Mouse (Mus musculus) frontal cortex, adult 2 months (tissue): ENCODE results near the gene Tnpo3. TPM values are rescaled to one million over a fixed set of nuclear protein-coding genes. Genes with fewer than 3 reads are reported as not detected.

Experiments
- DNase-seq, 2 experiments: peaks; one replicate each; pipeline ENCODE4 v3.0.0; 2022; ENCODE audit warnings: low spot score in 1 of 2; ENCODE audit errors: extremely low spot score in 1 of 2
- polyA plus RNA-seq: library from polyadenylated mRNA; depleted of rRNA; stranded (reverse); fragments of >200 nt; gene quantifications from 2 replicates; pipeline ENCODE4 v1.2.3, GENCODE M21; 2012

Tnpo3 gene
- polyA plus RNA-seq, 1 experiment = 57.0 TPM

- DNase-seq = no peak
Measured at GRCm38 (mm10) chr6:29528561-29529443, 80.9 kb downstream of the Tnpo3 start.

DNA sequence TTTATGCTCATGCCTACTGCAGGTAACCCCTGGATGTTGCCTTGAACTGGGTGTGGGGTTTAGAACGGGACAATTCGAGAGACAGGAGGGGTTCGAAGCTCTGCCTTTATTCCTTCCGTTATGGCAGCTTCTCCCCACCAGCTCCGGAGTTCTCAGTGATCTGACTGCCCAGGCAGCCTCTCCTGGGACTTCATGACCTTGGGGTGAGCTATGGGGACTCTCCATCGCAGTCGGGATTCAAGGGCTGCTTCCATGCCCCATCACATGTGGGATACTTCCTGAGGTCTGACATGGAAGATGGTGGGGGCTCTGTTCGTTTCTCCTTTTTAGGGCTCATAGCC is 81.6 kb downstream of the Tnpo3 start:
- DNase-seq = no peak

DNA sequence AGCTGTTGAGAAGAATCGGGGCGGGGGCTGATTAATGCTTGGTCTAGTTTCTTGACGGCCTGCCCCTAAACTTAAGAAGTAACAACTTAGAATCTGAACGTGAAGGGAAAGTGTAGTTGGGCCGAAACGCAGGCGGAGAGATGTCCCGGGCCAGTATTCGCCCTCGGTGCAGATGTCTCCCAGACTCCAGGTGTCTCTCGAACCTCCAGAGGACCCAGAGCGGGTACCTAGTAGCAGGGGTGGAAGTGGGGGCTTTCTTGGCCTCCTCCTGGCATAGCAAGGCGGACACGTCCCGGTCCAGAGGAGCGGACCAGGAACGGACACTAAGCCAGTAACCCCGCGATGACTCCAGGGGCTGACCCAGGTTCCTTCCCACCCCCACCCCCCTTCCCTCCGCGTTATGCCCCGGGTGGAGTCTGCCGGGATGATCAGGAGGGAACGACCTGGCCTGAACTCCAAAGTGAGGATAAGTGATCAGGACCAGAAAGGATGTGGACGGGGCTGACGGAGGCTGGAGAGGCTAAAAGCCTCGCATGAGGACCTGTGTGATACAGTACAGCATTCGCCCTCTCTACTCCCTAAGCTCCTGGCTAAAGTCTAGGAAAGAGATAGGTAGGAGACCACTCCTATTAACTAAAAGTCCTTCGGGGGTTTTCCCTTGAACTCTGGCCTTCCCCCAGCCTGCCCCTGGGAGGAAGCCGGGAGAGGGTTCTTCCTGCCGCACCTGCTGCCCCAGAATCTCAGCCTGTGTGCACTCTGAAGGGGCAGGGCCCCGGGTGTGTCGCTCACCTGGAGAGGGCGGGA is 82.1 kb downstream of the Tnpo3 start:
- DNase-seq = no peak

GRCm38 (mm10) chr6:29526281-29527251 is 83.1 kb downstream of the Tnpo3 start, which contains the start of gene Irf5:
TSS of gene Irf5 (plus strand) at chr6:29526625.
- DNase-seq = no peak

GRCm38 (mm10) chr6:29525256-29525655 is 84.4 kb downstream of the Tnpo3 start:
- no peak for DNase-seq

DNA sequence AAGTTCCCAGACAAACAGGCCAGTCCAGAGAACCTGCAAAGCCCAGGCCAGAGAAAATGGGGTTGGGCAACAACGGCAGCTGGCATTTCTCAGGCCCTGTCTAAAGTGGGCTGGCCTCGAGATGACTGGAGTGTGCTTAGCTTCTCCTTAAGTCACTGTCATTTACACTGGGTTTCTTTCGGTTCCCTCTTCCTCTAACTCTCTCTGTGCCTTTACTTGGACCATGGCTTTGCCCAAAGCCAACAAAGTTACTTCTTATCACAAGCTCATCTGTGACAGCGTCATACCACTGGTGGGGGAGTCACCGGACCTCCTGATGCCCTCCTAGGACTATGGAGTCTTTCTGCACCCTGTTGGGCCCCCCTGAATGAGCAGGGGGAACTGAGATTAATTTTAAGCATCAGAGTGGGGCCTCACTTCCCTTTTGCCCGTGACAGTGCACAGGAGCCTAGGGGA is 85.6 kb downstream of the Tnpo3 start:
- DNase-seq = no peak

GRCm38 (mm10) chr6:29523301-29524033 is 86.2 kb downstream of the Tnpo3 start:
- no peak for DNase-seq

- no peak for DNase-seq
Measured at GRCm38 (mm10) chr6:29522626-29523300, 86.9 kb downstream of the Tnpo3 start.

- DNase-seq = peak in 1 of 2 experiments; percentile 82
Measured at GRCm38 (mm10) chr6:29517139-29517538, 92.5 kb downstream of the Tnpo3 start.

GRCm38 (mm10) chr6:29513284-29513683 is 96.4 kb downstream of the Tnpo3 start:
- no peak for DNase-seq

DNA sequence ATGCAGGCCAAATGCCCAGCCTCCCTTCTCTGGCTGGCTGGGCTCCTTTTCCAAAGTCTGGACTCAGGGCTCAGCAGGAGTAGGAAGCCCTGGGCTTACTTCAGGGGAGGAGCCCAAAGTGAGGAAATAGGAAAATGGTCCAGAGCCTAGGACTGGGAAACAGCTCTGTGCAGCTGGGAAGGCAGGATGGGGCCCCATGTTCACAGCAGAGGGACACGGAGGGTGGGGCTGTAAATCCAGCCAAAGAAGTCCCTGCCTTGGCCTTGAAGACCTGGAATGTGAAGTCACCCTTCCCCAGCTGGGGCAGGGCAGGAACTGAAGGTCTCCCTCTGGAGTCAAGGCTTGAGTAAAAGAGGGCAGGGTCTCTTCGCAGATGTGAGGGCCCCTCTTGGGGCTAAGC is 100.6 kb downstream of the Tnpo3 start:
- no peak for DNase-seq

GRCm38 (mm10) chr6:29507447-29508309 is 102.0 kb downstream of the Tnpo3 start, which contains the start of gene Kcp:
TSS of gene Kcp (minus strand) at chr6:29507952.
- DNase-seq = no peak

DNA sequence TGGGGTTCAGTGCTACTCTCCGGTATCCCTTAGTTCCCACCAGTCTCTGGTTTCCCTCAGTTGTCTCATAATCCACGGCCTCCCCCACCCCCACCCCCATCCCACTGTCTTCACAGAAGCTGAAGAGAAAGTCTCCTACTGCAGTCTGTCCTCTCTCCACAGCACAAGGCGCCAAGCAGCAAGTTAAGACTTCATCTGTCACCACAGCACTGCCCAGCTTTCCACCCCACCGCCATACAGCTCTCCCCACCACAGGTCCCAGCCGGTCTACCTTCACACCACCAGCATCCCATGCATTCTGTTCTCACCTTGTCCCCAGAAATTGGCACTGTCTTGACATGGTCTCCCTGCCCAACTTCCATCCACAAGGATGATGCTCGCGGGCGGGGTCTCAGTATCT is 102.9 kb downstream of the Tnpo3 start:
- no peak for DNase-seq

DNA sequence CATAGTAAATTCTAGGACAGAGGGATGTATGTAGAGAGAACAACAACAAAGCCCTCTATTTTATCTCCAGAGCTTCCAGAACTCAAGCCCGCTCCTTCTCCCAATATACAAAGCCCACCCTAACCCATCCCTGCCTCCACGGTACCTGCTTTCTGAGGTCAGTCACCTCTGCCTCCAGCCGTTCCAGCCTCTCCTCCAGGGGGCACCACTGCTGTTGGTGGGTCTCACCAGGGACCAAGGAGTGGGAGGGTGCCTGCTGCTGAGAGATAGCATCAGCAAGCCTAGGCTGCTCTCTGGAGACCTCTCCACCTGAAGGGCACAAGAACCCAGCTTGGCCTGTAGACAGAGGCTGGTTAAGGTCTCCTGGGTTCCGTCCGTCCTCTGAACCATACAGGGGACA is 104.2 kb downstream of the Tnpo3 start:
- DNase-seq = no peak

- peak in 1 of 2 experiments; percentile 34 for DNase-seq
Measured at GRCm38 (mm10) chr6:29501599-29501998, 108.1 kb downstream of the Tnpo3 start.

DNA sequence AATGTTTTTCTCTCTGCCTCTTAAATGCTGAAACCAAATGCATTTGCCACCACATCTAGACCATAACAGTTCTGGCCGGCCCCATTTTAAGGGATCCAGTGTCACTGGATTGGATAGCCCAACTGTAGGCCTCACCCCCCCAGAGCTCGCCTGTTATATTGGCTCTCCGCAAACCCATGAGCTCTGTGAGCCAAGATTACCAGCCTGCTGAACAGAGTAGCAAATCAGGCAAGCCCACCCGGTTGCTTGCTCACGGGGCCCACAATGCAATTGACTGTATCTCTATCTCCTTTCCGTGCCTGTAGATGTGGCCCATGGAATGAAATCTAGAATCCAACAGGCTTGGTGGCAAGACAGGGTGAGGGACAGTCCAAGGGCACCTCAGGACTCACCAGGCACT is 108.9 kb downstream of the Tnpo3 start:
- DNase-seq = no peak

DNA sequence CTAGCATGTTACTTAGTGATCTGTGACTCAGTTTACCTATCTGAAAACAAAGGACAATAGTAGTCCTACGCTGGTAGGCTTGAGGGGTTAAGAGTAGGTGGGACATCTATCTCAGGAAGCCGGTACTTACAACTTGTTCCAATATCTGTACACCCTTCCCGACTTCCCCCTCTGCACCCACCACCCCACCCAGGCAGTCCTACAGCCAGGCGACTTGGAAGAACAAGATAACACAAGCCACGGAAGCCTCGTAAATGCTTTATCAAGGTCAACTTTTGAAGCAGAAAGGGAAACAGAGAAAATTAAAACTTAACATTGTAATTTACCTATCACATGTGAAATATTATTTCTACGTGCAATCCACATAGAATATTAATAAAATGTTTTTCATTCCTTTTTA is 109.5 kb downstream of the Tnpo3 start:
- no peak for DNase-seq

GRCm38 (mm10) chr6:29497791-29498190 is 111.9 kb downstream of the Tnpo3 start:
- DNase-seq = no peak
